Mouse (Mus musculus): ENCODE results near the gene Shd. TPM values are rescaled to one million over a fixed set of nuclear protein-coding genes. Genes with fewer than 3 reads are reported as not detected.

The Shd gene
- polyA plus RNA-seq, 1 experiment = 4.3 TPM

GRCm38 (mm10) chr17:56024476-56024875 lies 54.2 kb downstream of the Shd start:
- Histone ChIP-seq H3K36me3 (ENCODE audit: control insufficient read depth, insufficient read depth, low read length, poor library complexity, severe bottlenecking) (no peaks in the 10 kb centered on the region), H3K4me1 (ENCODE audit: control insufficient read depth, insufficient read depth, low read length) (no peaks in the 10 kb centered on the region), H3K9ac (ENCODE audit: low read depth, poor library complexity, severe bottlenecking) (no peak overlapping the region), H3K9me3 (replicated peaks; ENCODE audit: control insufficient read depth, insufficient read depth, low read length, poor library complexity, severe bottlenecking) (no peaks in the 10 kb centered on the region), H3K27ac (ENCODE audit: insufficient read depth, low read length) (no peak overlapping the region), H3K4me3 (ENCODE audit: low read depth, low read length) (no peak overlapping the region), H3K27me3 (ENCODE audit: control insufficient read depth, insufficient read depth, low read length, poor library complexity, severe bottlenecking) (no peaks in the 10 kb centered on the region)
- TF ChIP-seq CTCF (IDR thresholded peaks at IDR 0.05; ENCODE audit: low read depth, low read length) (no peak), POLR2A (IDR thresholded peaks at IDR 0.05; ENCODE audit: insufficient read depth, low read length) (no peak), EP300 (IDR thresholded peaks at IDR 0.05; ENCODE audit: insufficient read depth, low read depth, low read length) (no peak)

- no peaks in the 10 kb centered on the region for H3K36me3 ChIP-seq (ENCODE audit: control insufficient read depth, insufficient read depth, low read length, poor library complexity, severe bottlenecking)
- TF ChIP-seq POLR2A (IDR thresholded peaks at IDR 0.05; ENCODE audit: insufficient read depth, low read length) = no peak
- TF ChIP-seq CTCF (IDR thresholded peaks at IDR 0.05; ENCODE audit: low read depth, low read length) = no peak
- no peak for TF ChIP-seq EP300 (IDR thresholded peaks at IDR 0.05; ENCODE audit: insufficient read depth, low read depth, low read length)
Observed at GRCm38 (mm10) chr17:56024931-56025330, 54.7 kb downstream of the Shd start.

More at GRCm38 (mm10) chr17:56024931-56025330, 54.7 kb downstream of the Shd start:
- Histone ChIP-seq H3K27ac (ENCODE audit: insufficient read depth, low read length) (no peak overlapping the region), H3K4me3 (ENCODE audit: low read depth, low read length) (no peak overlapping the region), H3K9me3 (replicated peaks; ENCODE audit: control insufficient read depth, insufficient read depth, low read length, poor library complexity, severe bottlenecking) (no peaks in the 10 kb centered on the region), H3K27me3 (ENCODE audit: control insufficient read depth, insufficient read depth, low read length, poor library complexity, severe bottlenecking) (no peaks in the 10 kb centered on the region), H3K4me1 (ENCODE audit: control insufficient read depth, insufficient read depth, low read length) (no peaks in the 10 kb centered on the region), H3K9ac (ENCODE audit: low read depth, poor library complexity, severe bottlenecking) (no peak overlapping the region)

Other genes with a start within 250 kb of the Shd start
- gene Adgre4, start 220.5 kb upstream of the Shd start, polyA plus RNA-seq (2011; ENCODE audit: insufficient read depth, insufficient read length, low read depth, missing spikeins) = not detected in 2 replicates
- 2.5 and 3.7 TPM in 2 replicates for gene Zfp119a, start 91.5 kb upstream of the Shd start, polyA plus RNA-seq (2011; ENCODE audit: insufficient read depth, insufficient read length, low read depth, missing spikeins)
- 8.4 and 10.0 TPM in 2 replicates for gene Zfp959, start 78.4 kb upstream of the Shd start, polyA plus RNA-seq (2011; ENCODE audit: insufficient read depth, insufficient read length, low read depth, missing spikeins)
- gene Zfp119b, start 21.0 kb upstream of the Shd start, polyA plus RNA-seq (2011; ENCODE audit: insufficient read depth, insufficient read length, low read depth, missing spikeins) = 7.5 and 7.8 TPM in 2 replicates
- not detected in 2 replicates for gene Ebi3, start 17.8 kb upstream of the Shd start, polyA plus RNA-seq (2011; ENCODE audit: insufficient read depth, insufficient read length, low read depth, missing spikeins)
- 10.7 and 11.0 TPM in 2 replicates for gene Yju2, start 11.4 kb upstream of the Shd start, polyA plus RNA-seq (2011; ENCODE audit: insufficient read depth, insufficient read length, low read depth, missing spikeins)
- 22.0 and 46.7 TPM in 2 replicates for gene Fsd1, start 16.0 kb downstream of the Shd start, polyA plus RNA-seq (2011; ENCODE audit: insufficient read depth, insufficient read length, low read depth, missing spikeins)
- 16.7 and 18.1 TPM in 2 replicates for gene Stap2, start 35.1 kb downstream of the Shd start, polyA plus RNA-seq (2011; ENCODE audit: insufficient read depth, insufficient read length, low read depth, missing spikeins)
- 61.9 and 69.3 TPM in 2 replicates for gene Mpnd, start 35.2 kb downstream of the Shd start, polyA plus RNA-seq (2011; ENCODE audit: insufficient read depth, insufficient read length, low read depth, missing spikeins)
- 52.3 and 57.0 TPM in 2 replicates for gene Sh3gl1, start 66.2 kb downstream of the Shd start, polyA plus RNA-seq (2011; ENCODE audit: insufficient read depth, insufficient read length, low read depth, missing spikeins)
- 33.6 and 38.5 TPM in 2 replicates for gene Chaf1a, start 70.0 kb downstream of the Shd start, polyA plus RNA-seq (2011; ENCODE audit: insufficient read depth, insufficient read length, low read depth, missing spikeins)
- gene Ubxn6, start 104.6 kb downstream of the Shd start, polyA plus RNA-seq (2011; ENCODE audit: insufficient read depth, insufficient read length, low read depth, missing spikeins) = 38.4 and 38.7 TPM in 2 replicates
- 77.5 and 82.8 TPM in 2 replicates for gene Hdgfl2, start 109.2 kb downstream of the Shd start, polyA plus RNA-seq (2011; ENCODE audit: insufficient read depth, insufficient read length, low read depth, missing spikeins)
- gene Plin4, start 139.3 kb downstream of the Shd start, polyA plus RNA-seq (2011; ENCODE audit: insufficient read depth, insufficient read length, low read depth, missing spikeins) = 0.21 and 0.35 TPM in 2 replicates
- 0.90 and 1.0 TPM in 2 replicates for gene Plin5, start 147.1 kb downstream of the Shd start, polyA plus RNA-seq (2011; ENCODE audit: insufficient read depth, insufficient read length, low read depth, missing spikeins)
- gene Lrg1, start 151.5 kb downstream of the Shd start, polyA plus RNA-seq (2011; ENCODE audit: insufficient read depth, insufficient read length, low read depth, missing spikeins) = not detected in 2 replicates
- gene Sema6b, start 169.9 kb downstream of the Shd start, polyA plus RNA-seq (2011; ENCODE audit: insufficient read depth, insufficient read length, low read depth, missing spikeins) = 2.1 and 2.5 TPM in 2 replicates
- gene Tnfaip8l1, start 192.0 kb downstream of the Shd start, polyA plus RNA-seq (2011; ENCODE audit: insufficient read depth, insufficient read length, low read depth, missing spikeins) = 1.8 and 2.5 TPM in 2 replicates
- gene Mydgf, start 213.5 kb downstream of the Shd start, polyA plus RNA-seq (2011; ENCODE audit: insufficient read depth, insufficient read length, low read depth, missing spikeins) = 37.4 and 48.4 TPM in 2 replicates
- 20.9 and 21.1 TPM in 2 replicates for gene Dpp9, start 248.4 kb downstream of the Shd start, polyA plus RNA-seq (2011; ENCODE audit: insufficient read depth, insufficient read length, low read depth, missing spikeins)

All from ES-Bruce4 (cell line).